Mouse (Mus musculus): ENCODE results near the gene Pon3. TPM values are rescaled to one million over a fixed set of nuclear protein-coding genes. Genes with fewer than 3 reads are reported as not detected.

Pon3 gene
- polyA plus RNA-seq, 1 experiment: 1.8 TPM

GRCm38 (mm10) chr6:5188938-5189337, 67.1 kb downstream of the Pon3 start:
- H3K4me1 ChIP-seq (ENCODE audit: control insufficient read depth, insufficient read depth, low read length): no peaks in the 10 kb centered on the region
- no peaks in the 10 kb centered on the region for H3K9me3 ChIP-seq (replicated peaks; ENCODE audit: control insufficient read depth, insufficient read depth, low read length, poor library complexity, severe bottlenecking)
- no peaks in the 10 kb centered on the region for H3K36me3 ChIP-seq (ENCODE audit: control insufficient read depth, insufficient read depth, low read length, poor library complexity, severe bottlenecking)
- H3K4me3 ChIP-seq (ENCODE audit: low read depth, low read length): no peak overlapping the region
- H3K27ac ChIP-seq (ENCODE audit: insufficient read depth, low read length): no peak overlapping the region
- H3K27me3 ChIP-seq (ENCODE audit: control insufficient read depth, insufficient read depth, low read length, poor library complexity, severe bottlenecking): no peaks in the 10 kb centered on the region
- no peak overlapping the region for H3K9ac ChIP-seq (ENCODE audit: low read depth, poor library complexity, severe bottlenecking)
- no peak for TF ChIP-seq POLR2A (IDR thresholded peaks at IDR 0.05; ENCODE audit: insufficient read depth, low read length)

- H3K36me3 ChIP-seq (ENCODE audit: control insufficient read depth, insufficient read depth, low read length, poor library complexity, severe bottlenecking): no peaks in the 10 kb centered on the region
- H3K27ac ChIP-seq (ENCODE audit: insufficient read depth, low read length): no peak overlapping the region
- H3K9ac ChIP-seq (ENCODE audit: low read depth, poor library complexity, severe bottlenecking): no peak overlapping the region
- TF ChIP-seq CTCF (IDR thresholded peaks at IDR 0.05; ENCODE audit: low read depth, low read length) (no peak), EP300 (IDR thresholded peaks at IDR 0.05; ENCODE audit: insufficient read depth, low read depth, low read length) (no peak), POLR2A (IDR thresholded peaks at IDR 0.05; ENCODE audit: insufficient read depth, low read length) (no peak)
- H3K4me1 ChIP-seq (ENCODE audit: control insufficient read depth, insufficient read depth, low read length): no peaks in the 10 kb centered on the region
- no peak overlapping the region for H3K4me3 ChIP-seq (ENCODE audit: low read depth, low read length)
- H3K9me3 ChIP-seq (replicated peaks; ENCODE audit: control insufficient read depth, insufficient read depth, low read length, poor library complexity, severe bottlenecking): no peaks in the 10 kb centered on the region
- H3K27me3 ChIP-seq (ENCODE audit: control insufficient read depth, insufficient read depth, low read length, poor library complexity, severe bottlenecking): no peaks in the 10 kb centered on the region
Measured at GRCm38 (mm10) chr6:5188036-5188435, 68.0 kb downstream of the Pon3 start.

GRCm38 (mm10) chr6:5187586-5187985, 68.5 kb downstream of the Pon3 start:
- Histone ChIP-seq H3K27ac (ENCODE audit: insufficient read depth, low read length) (no peak overlapping the region), H3K9ac (ENCODE audit: low read depth, poor library complexity, severe bottlenecking) (no peak overlapping the region), H3K36me3 (ENCODE audit: control insufficient read depth, insufficient read depth, low read length, poor library complexity, severe bottlenecking) (no peaks in the 10 kb centered on the region), H3K4me3 (ENCODE audit: low read depth, low read length) (no peak overlapping the region), H3K9me3 (replicated peaks; ENCODE audit: control insufficient read depth, insufficient read depth, low read length, poor library complexity, severe bottlenecking) (no peaks in the 10 kb centered on the region), H3K4me1 (ENCODE audit: control insufficient read depth, insufficient read depth, low read length) (no peaks in the 10 kb centered on the region), H3K27me3 (ENCODE audit: control insufficient read depth, insufficient read depth, low read length, poor library complexity, severe bottlenecking) (no peaks in the 10 kb centered on the region)
- no peak for TF ChIP-seq POLR2A (IDR thresholded peaks at IDR 0.05; ENCODE audit: insufficient read depth, low read length)

GRCm38 (mm10) chr6:5186229-5186950, 69.7 kb downstream of the Pon3 start:
- TF ChIP-seq POLR2A (IDR thresholded peaks at IDR 0.05; ENCODE audit: insufficient read depth, low read length) (no peak), CTCF (IDR thresholded peaks at IDR 0.05; ENCODE audit: low read depth, low read length) (no peak), EP300 (IDR thresholded peaks at IDR 0.05; ENCODE audit: insufficient read depth, low read depth, low read length) (no peak)

GRCm38 (mm10) chr6:5180645-5181044, 75.4 kb downstream of the Pon3 start:
- no peaks in the 10 kb centered on the region for H3K27me3 ChIP-seq (ENCODE audit: control insufficient read depth, insufficient read depth, low read length, poor library complexity, severe bottlenecking)
- H3K36me3 ChIP-seq (ENCODE audit: control insufficient read depth, insufficient read depth, low read length, poor library complexity, severe bottlenecking): no peaks in the 10 kb centered on the region
- TF ChIP-seq CTCF (IDR thresholded peaks at IDR 0.05; ENCODE audit: low read depth, low read length) (no peak), POLR2A (IDR thresholded peaks at IDR 0.05; ENCODE audit: insufficient read depth, low read length) (no peak), EP300 (IDR thresholded peaks at IDR 0.05; ENCODE audit: insufficient read depth, low read depth, low read length) (no peak)
- H3K4me3 ChIP-seq (ENCODE audit: low read depth, low read length): no peak overlapping the region
- H3K9me3 ChIP-seq (replicated peaks; ENCODE audit: control insufficient read depth, insufficient read depth, low read length, poor library complexity, severe bottlenecking): no peaks in the 10 kb centered on the region
- H3K9ac ChIP-seq (ENCODE audit: low read depth, poor library complexity, severe bottlenecking): no peak overlapping the region
- H3K27ac ChIP-seq (ENCODE audit: insufficient read depth, low read length): no peak overlapping the region
- H3K4me1 ChIP-seq (ENCODE audit: control insufficient read depth, insufficient read depth, low read length): no peaks in the 10 kb centered on the region

More at GRCm38 (mm10) chr6:5186229-5186950, 69.7 kb downstream of the Pon3 start:
- H3K27ac ChIP-seq (ENCODE audit: insufficient read depth, low read length): no peak overlapping the region
- no peak overlapping the region for H3K4me3 ChIP-seq (ENCODE audit: low read depth, low read length)
- no peaks in the 10 kb centered on the region for H3K27me3 ChIP-seq (ENCODE audit: control insufficient read depth, insufficient read depth, low read length, poor library complexity, severe bottlenecking)
- H3K9ac ChIP-seq (ENCODE audit: low read depth, poor library complexity, severe bottlenecking): no peak overlapping the region
- no peaks in the 10 kb centered on the region for H3K36me3 ChIP-seq (ENCODE audit: control insufficient read depth, insufficient read depth, low read length, poor library complexity, severe bottlenecking)
- H3K4me1 ChIP-seq (ENCODE audit: control insufficient read depth, insufficient read depth, low read length): no peaks in the 10 kb centered on the region
- no peaks in the 10 kb centered on the region for H3K9me3 ChIP-seq (replicated peaks; ENCODE audit: control insufficient read depth, insufficient read depth, low read length, poor library complexity, severe bottlenecking)

- H3K4me1 ChIP-seq (ENCODE audit: control insufficient read depth, insufficient read depth, low read length): no peaks in the 10 kb centered on the region
- no peak for TF ChIP-seq CTCF (IDR thresholded peaks at IDR 0.05; ENCODE audit: low read depth, low read length)
- H3K27ac ChIP-seq (ENCODE audit: insufficient read depth, low read length): no peak overlapping the region
- no peaks in the 10 kb centered on the region for H3K27me3 ChIP-seq (ENCODE audit: control insufficient read depth, insufficient read depth, low read length, poor library complexity, severe bottlenecking)
- H3K9me3 ChIP-seq (replicated peaks; ENCODE audit: control insufficient read depth, insufficient read depth, low read length, poor library complexity, severe bottlenecking): no peaks in the 10 kb centered on the region
- H3K4me3 ChIP-seq (ENCODE audit: low read depth, low read length): no peak overlapping the region
- no peak overlapping the region for H3K9ac ChIP-seq (ENCODE audit: low read depth, poor library complexity, severe bottlenecking)
- no peaks in the 10 kb centered on the region for H3K36me3 ChIP-seq (ENCODE audit: control insufficient read depth, insufficient read depth, low read length, poor library complexity, severe bottlenecking)
Measured at GRCm38 (mm10) chr6:5179189-5179588, 76.9 kb downstream of the Pon3 start.
